Mouse (Mus musculus): ENCODE data around the gene Was.
"Not testable (repeated sequence)": the region's sequence is repeated elsewhere in the genome, so short reads cannot be mapped to it uniquely, and the experiment has no call there.

Was gene

GRCm38 (mm10) chrX:8074430-8075014, 15.8 kb downstream of the Was start, which contains the start of gene Suv39h1:
Gene Suv39h1 (minus strand): TSS chrX:8074760.
- DNase-seq (ENCODE audit: low spot score in 2 of 2): peak; percentile 92

DNA sequence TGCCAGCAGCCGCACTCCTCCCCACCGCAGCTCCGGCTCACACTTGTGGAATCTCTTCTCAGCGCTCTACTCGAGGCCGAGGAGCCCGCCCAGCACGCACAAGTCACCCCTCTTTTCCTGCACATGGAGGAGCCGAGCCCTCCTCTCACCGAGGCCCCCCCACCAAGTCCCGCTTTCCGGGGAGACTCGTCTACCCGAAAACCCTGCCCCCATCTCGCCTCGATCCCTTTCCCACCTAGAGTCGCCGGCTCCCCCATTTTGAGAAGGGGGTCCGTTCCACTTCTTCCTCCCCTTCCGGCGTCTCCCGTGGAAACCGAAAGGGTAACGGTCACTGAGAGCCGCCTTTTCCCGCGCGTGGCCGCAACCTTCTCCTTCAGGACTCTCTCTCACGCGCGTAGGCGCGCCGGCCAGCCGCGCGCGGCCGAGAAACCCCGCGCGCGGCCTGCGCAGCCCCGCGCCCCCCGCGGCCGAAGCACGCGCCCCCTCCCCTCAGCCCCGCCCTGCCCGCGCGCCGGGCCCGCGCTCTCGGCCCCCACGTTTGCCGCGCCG, 16.3 kb downstream of the Was start:
- peak in 1 of 2 experiments; percentile 17 for DNase-seq (ENCODE audit: low spot score in 2 of 2)

DNA sequence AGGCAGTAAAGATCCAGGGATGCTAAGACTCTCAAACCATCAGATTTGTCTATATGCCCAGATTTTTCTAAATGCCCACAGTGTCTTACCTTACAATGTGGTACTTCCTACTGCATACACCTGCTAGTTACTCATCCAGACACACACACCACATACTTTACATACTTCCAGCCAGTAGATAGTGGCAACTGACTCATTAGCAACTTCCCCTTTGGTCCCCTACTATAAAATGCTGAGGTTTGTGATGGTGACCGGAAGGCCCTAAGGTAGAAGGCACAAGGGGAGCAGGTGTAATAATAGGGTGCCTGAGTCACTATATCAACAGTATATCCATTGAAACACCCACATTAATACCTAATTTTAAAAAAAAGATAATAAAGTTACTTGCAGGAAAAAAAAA, 21.1 kb downstream of the Was start:
- DNase-seq (ENCODE audit: low spot score in 2 of 2): no peak

GRCm38 (mm10) chrX:8051044-8051781, 39.1 kb downstream of the Was start:
- not testable (repeated sequence) for DNase-seq (ENCODE audit: low spot score in 2 of 2)

DNA sequence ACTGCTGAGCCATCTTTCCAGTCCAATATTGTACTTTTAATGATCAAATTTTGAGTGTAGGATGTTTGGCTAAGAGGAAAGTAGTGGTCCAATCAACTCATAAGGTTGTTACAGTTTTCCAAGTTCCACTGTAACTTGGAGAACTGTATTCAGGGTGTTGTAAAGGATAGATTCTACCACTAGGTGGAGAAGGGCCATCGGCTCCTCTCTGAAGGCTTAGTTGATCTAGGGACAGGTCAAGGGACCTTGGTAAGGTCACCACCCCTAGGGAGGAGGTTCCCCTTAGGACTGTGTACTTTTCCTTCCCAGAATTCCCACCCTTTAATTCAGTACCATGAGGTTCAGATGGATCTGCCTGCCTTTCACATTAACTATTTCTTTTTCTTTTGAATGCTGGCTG, 57.3 kb downstream of the Was start:
- DNase-seq (ENCODE audit: low spot score in 2 of 2): no peak

Data from urinary bladder, postnatal 4 days (tissue).